Mouse (Mus musculus): Measurements from ENCODE around the gene Tssk1.

DNA sequence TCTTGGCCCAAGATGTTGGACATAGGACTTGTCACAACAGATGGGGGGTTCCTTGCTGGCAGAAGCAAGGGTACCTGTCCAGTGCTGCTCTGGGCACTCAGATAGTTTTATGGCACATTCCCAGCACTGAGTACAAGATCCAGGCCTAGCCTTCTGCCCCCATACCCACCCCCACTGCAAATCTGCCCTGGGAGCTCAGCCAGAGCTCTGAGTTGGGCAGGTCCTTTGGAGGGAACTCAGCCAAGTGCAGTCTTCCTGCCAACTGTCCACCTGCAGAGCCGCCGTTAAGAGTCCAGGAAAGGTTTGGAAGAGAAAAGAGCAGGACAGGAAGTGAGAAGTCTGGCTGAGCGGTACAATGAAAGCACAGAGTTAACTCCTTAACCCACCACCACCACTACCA lies 1.4 kb upstream of the Tssk1 start:
- TF ChIP-seq ZNF384 (IDR thresholded peaks at IDR 0.05; ENCODE audit: low read depth, low read length) (no peak), CTCF (conservative IDR thresholded peaks at IDR 0.05 in 1 of 2, IDR thresholded peaks at IDR 0.05 in 1 of 2; ENCODE audit: low read depth in 2 of 2, low read length in 2 of 2) (no peak), USF1 (IDR thresholded peaks at IDR 0.05; ENCODE audit: low read depth, low read length) (no peak), CHD1 (IDR thresholded peaks at IDR 0.05; ENCODE audit: low read depth, low read length) (no peak), MAFK (IDR thresholded peaks at IDR 0.05; ENCODE audit: insufficient replicate concordance, low read length) (no peak), EP300 (IDR thresholded peaks at IDR 0.05; ENCODE audit: low read length) (no peak), POLR2A (IDR thresholded peaks at IDR 0.05; ENCODE audit: low read depth, low read length) (no peak), RCOR1 (conservative IDR thresholded peaks at IDR 0.05; ENCODE audit: low read depth, low read length) (no peak), BHLHE40 (IDR thresholded peaks at IDR 0.05; ENCODE audit: low read depth, low read length) (no peak), MAX (IDR thresholded peaks at IDR 0.05; ENCODE audit: low read length) (no peak), SMC3 (IDR thresholded peaks at IDR 0.05; ENCODE audit: low read depth, low read length) (no peak), UBTF (IDR thresholded peaks at IDR 0.05; ENCODE audit: low read depth, low read length) (no peak), KAT2A (IDR thresholded peaks at IDR 0.05; ENCODE audit: insufficient replicate concordance, low read length) (no peak)

Measured in CH12.LX (cell line).